In the genomic region with DNA sequence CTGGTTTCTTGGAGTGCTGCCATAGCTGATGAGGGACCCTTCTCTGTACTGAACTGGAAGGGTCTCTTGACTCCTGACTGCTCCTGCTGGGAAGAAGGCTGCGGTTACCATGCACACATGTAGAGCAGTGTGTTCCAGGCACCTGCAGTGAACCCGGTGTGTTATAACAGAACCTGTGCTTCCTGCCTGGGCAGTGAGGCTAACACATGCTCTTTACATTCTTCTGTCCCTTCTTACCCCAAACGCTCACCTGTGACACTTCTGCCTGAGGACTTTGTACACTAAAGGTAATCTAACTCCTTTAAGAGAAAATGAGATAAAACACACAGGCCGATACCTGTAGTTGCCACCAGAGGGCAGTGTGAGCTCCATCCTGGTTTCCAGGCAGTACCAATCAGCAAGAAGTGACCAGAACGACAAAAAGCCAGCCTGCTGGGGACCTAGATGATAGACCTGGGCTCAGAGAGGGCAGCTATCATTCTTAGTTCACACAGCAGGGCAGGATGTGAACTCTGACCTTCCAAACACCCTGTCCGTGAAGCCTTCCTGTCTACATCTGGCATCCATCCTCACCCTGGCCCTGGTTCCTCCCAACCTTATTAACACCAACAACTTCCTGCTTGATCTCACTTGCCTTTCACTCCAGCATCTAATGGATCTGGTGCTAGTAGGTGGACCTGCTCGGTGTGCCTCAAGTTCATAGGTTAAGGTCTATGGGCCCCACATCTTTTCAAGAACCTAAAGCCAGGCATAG, we compare ENCODE assay signal across 9 mouse cellular contexts. TPM values are rescaled to one million over a fixed set of nuclear protein-coding genes. Genes with fewer than 3 reads are reported as not detected.
DNase-seq lines count a peak whose midpoint lies in the region; ATAC-seq lines count a peak whose summit lies in the region.
"Had no signal": no experiment of that assay in that cellular context is flagged by ENCODE, and none has a peak within 500 bp of the region (broad histone marks: within the 10 kb centered on the region; RNA-seq: fewer than 3 reads in every experiment).

No protein-coding gene starts in this region.

- no peaks in the 10 kb centered on the region for H3K36me3 ChIP-seq in embryonic facial prominence, embryonic 12.5 days
- H3K36me3 ChIP-seq in liver, embryonic 11.5 days (ENCODE audit: control insufficient read depth, insufficient read depth, low read length) = no peaks in the 10 kb centered on the region
- H3K36me3 ChIP-seq: hindbrain, embryonic 15.5 days had no signal

- DNase-seq in CD4-positive, CD25-positive, alpha-beta regulatory T cell, adult 2 months (ENCODE audit: low read depth, low spot score) = peak; percentile 87
- peak; percentile 79 for DNase-seq in adrenal gland, postnatal 25 days
- peak; percentile 79 to 92 for DNase-seq in heart, adult 18-20 months
- peak; percentile 88 for DNase-seq in kidney, postnatal 10 days
- peak; percentile 73 for DNase-seq in liver, embryonic 11.5 days (ENCODE audit: low spot score)
- DNase-seq in ovary, adult 18-20 months (ENCODE audit: low spot score) = peak; percentile 29
- peak; percentile 73 for DNase-seq in thymus, postnatal 0 days (ENCODE audit: low spot score)

- no peak overlapping the region for H3K4me3 ChIP-seq in embryonic facial prominence, embryonic 12.5 days
- H3K4me3 ChIP-seq in liver, embryonic 11.5 days (ENCODE audit: low read depth, low read length) = no peak overlapping the region
- H3K4me3 ChIP-seq: hindbrain, embryonic 15.5 days had no signal

- peaks cover 31% of the 10 kb centered on the region for H3K4me1 ChIP-seq in embryonic facial prominence, embryonic 12.5 days
- peaks cover 7% of the 10 kb centered on the region; the same call in 1 of the 2 replicates for H3K4me1 ChIP-seq in liver, embryonic 11.5 days (replicated peaks; ENCODE audit: control insufficient read depth, insufficient read depth, low read length)

- peak overlapping the region; percentile 33 for H3K27ac ChIP-seq in embryonic facial prominence, embryonic 12.5 days
- H3K27ac ChIP-seq in liver, embryonic 11.5 days (ENCODE audit: low read depth, low read length) = no peak overlapping the region
- H3K27ac ChIP-seq: hindbrain, embryonic 15.5 days had no signal

- H3K9me3 ChIP-seq in embryonic facial prominence, embryonic 12.5 days = no peaks in the 10 kb centered on the region
- H3K9me3 ChIP-seq in liver, embryonic 11.5 days (ENCODE audit: control insufficient read depth, low read length) = no peaks in the 10 kb centered on the region
- H3K9me3 ChIP-seq: hindbrain, embryonic 15.5 days had no signal

- H3K4me2 ChIP-seq in embryonic facial prominence, embryonic 12.5 days (replicated peaks) = no peak overlapping the region
- H3K4me2 ChIP-seq in liver, embryonic 11.5 days = no peak overlapping the region
- H3K4me2 ChIP-seq: hindbrain, embryonic 15.5 days had no signal

- 26% methylated on average over 7 of the region's 7 CpGs for WGBS in embryonic facial prominence, embryonic 12.5 days
- WGBS in liver, embryonic 11.5 days = 27% methylated on average over 7 of the region's 7 CpGs

- 0 out of 2 replicates have a peak, but pooled peaks have one; percentile 16 for ATAC-seq in embryonic facial prominence, embryonic 12.5 days (ENCODE audit: insufficient number of reproducible peaks, insufficient read depth, low FRiP score, low TSS enrichment)
- no peak for ATAC-seq in liver, embryonic 11.5 days (replicated peaks; ENCODE audit: low FRiP score)

- no peaks in the 10 kb centered on the region for H3K27me3 ChIP-seq in embryonic facial prominence, embryonic 12.5 days
- no peaks in the 10 kb centered on the region for H3K27me3 ChIP-seq in liver, embryonic 11.5 days (replicated peaks; ENCODE audit: control insufficient read depth, insufficient read depth, low read length)
- H3K27me3 ChIP-seq: hindbrain, embryonic 15.5 days had no signal

- H3K9ac ChIP-seq in embryonic facial prominence, embryonic 12.5 days = peak overlapping the region; percentile 25; the same call in 1 of the 2 replicates
- H3K9ac ChIP-seq in liver, embryonic 11.5 days (ENCODE audit: low read depth, low read length) = no peak overlapping the region
- H3K9ac ChIP-seq: hindbrain, embryonic 15.5 days had no signal

RNA-seq across cellular contexts. Expression of a gene that starts 16.6 kb away (rescaled TPM):
- 48.7 and 59.4 TPM in 2 replicates for total RNA-seq in adrenal gland, postnatal 25 days (2021)
- polyA plus RNA-seq in embryonic facial prominence, embryonic 12.5 days (2016; fragmentation: Nextera tagmentation; extraction: Ambion mirVana) = 21.0 and 22.9 TPM in 2 replicates
- total RNA-seq in heart, adult 18-20 months (2021) = 1 to 10 TPM; 7.8 to 7.9 TPM
- 11.4 and 14.0 TPM in 2 replicates for polyA plus RNA-seq in liver, embryonic 11.5 days (2014; fragmentation: Nextera tagmentation; extraction: Ambion mirVana)
- 6.5 and 9.1 TPM in 2 replicates for polyA plus RNA-seq in thymus, postnatal 0 days (2015; fragmentation: Nextera tagmentation; extraction: Ambion mirVana)

RNA-seq across cellular contexts. Expression of a gene that starts 19.5 kb away (rescaled TPM):
- total RNA-seq in adrenal gland, postnatal 25 days (2021) = 0.48 and 0.58 TPM in 2 replicates
- 0.06 and 0.09 TPM in 2 replicates for polyA plus RNA-seq in embryonic facial prominence, embryonic 12.5 days (2016; fragmentation: Nextera tagmentation; extraction: Ambion mirVana)
- 1 to 10 TPM in 1 of 2 experiments, under 1 TPM in 1; 0.55 to 2.4 TPM for total RNA-seq in heart, adult 18-20 months (2021)
- 0.07 and 0.31 TPM in 2 replicates for polyA plus RNA-seq in liver, embryonic 11.5 days (2014; fragmentation: Nextera tagmentation; extraction: Ambion mirVana)
- 10.3 and 12.2 TPM in 2 replicates for polyA plus RNA-seq in thymus, postnatal 0 days (2015; fragmentation: Nextera tagmentation; extraction: Ambion mirVana)

RNA-seq across cellular contexts. Expression of a gene that starts 29.9 kb away (rescaled TPM):
- 0.58 and 0.76 TPM in 2 replicates for total RNA-seq in adrenal gland, postnatal 25 days (2021)
- not detected in 2 replicates for polyA plus RNA-seq in embryonic facial prominence, embryonic 12.5 days (2016; fragmentation: Nextera tagmentation; extraction: Ambion mirVana)
- total RNA-seq in heart, adult 18-20 months (2021) = not detected
- not detected in 2 replicates for polyA plus RNA-seq in liver, embryonic 11.5 days (2014; fragmentation: Nextera tagmentation; extraction: Ambion mirVana)
- polyA plus RNA-seq in thymus, postnatal 0 days (2015; fragmentation: Nextera tagmentation; extraction: Ambion mirVana) = 0.03 and 0.05 TPM in 2 replicates

RNA-seq across cellular contexts. Expression of a gene that starts 46.1 kb away (rescaled TPM):
- total RNA-seq in adrenal gland, postnatal 25 days (2021) = 1.9 and 4.9 TPM in 2 replicates
- 0.66 and 1.4 TPM in 2 replicates for polyA plus RNA-seq in embryonic facial prominence, embryonic 12.5 days (2016; fragmentation: Nextera tagmentation; extraction: Ambion mirVana)
- total RNA-seq in heart, adult 18-20 months (2021) = not detected
- 7.0 and 7.9 TPM in 2 replicates for polyA plus RNA-seq in liver, embryonic 11.5 days (2014; fragmentation: Nextera tagmentation; extraction: Ambion mirVana)
- polyA plus RNA-seq in thymus, postnatal 0 days (2015; fragmentation: Nextera tagmentation; extraction: Ambion mirVana) = 0.12 and 0.39 TPM in 2 replicates

RNA-seq across cellular contexts. Expression of a gene that starts 58.0 kb away (rescaled TPM):
- total RNA-seq in adrenal gland, postnatal 25 days (2021) = 2.7 and 4.5 TPM in 2 replicates
- polyA plus RNA-seq in embryonic facial prominence, embryonic 12.5 days (2016; fragmentation: Nextera tagmentation; extraction: Ambion mirVana) = 7.6 TPM in 2 replicates
- total RNA-seq in heart, adult 18-20 months (2021) = 10 to 100 TPM in 1 of 2 experiments, 1 to 10 TPM in 1; 2.2 to 19.1 TPM
- polyA plus RNA-seq in liver, embryonic 11.5 days (2014; fragmentation: Nextera tagmentation; extraction: Ambion mirVana) = 124 and 126 TPM in 2 replicates
- polyA plus RNA-seq in thymus, postnatal 0 days (2015; fragmentation: Nextera tagmentation; extraction: Ambion mirVana) = 662 and 779 TPM in 2 replicates

Comparison
In these comparisons a context has a peak if more than half of its experiments do, and no peak if none do; other contexts are left out.
1. DNase-seq: peak in every context shown above with its lines; median percentile 88 in kidney, postnatal 10 days; 87 in CD4-positive, CD25-positive, alpha-beta regulatory T cell, adult 2 months; 86 in heart, adult 18-20 months; 79 in adrenal gland, postnatal 25 days; 73 in liver, embryonic 11.5 days; 73 in thymus, postnatal 0 days; 29 in ovary, adult 18-20 months.